Mouse (Mus musculus) heart, adult 2 months (tissue): ENCODE measurements at regions not wholly inside any gene's neighbourhood (a gene's known extent, or its start where the extent isn't known, plus 50 kb on each side); places are given as distances from the start of the nearest gene placed in this dataset.
"Not testable (repeated sequence)": the region's sequence is repeated elsewhere in the genome, so short reads cannot be mapped to it uniquely, and the experiment has no call there.

Experiments used
- DNase-seq, 2 experiments: peaks; one replicate each; pipeline ENCODE4 v3.0.0; 2021
- H3K27ac ChIP-seq: fragments of 200-600 bp; 2 replicates; pipeline ENCODE4 v1.8.1; 2022
- H3K27me3 ChIP-seq: fragments of 200-500 bp; 2 replicates; pipeline ENCODE4 v1.6.1; 2012; ENCODE audit warnings: mild to moderate bottlenecking, low read length, inconsistent platforms, mixed read lengths; ENCODE audit not compliant: control insufficient read depth, insufficient read depth
- H3K36me3 ChIP-seq: fragments of 200-500 bp; 2 replicates; pipeline ENCODE4 v1.6.1; 2012; ENCODE audit warnings: low read length, inconsistent platforms; ENCODE audit not compliant: control insufficient read depth, insufficient read depth
- H3K4me1 ChIP-seq: fragments of 200-500 bp; 2 replicates; pipeline ENCODE4 v1.6.1; 2011; ENCODE audit warnings: low read length; ENCODE audit not compliant: control insufficient read depth, insufficient read depth
- H3K4me3 ChIP-seq: fragments of 200-600 bp; 2 replicates; pipeline ENCODE4 v1.8.1; 2022
- H3K79me2 ChIP-seq: fragments of 200-500 bp; replicated peaks from 2 replicates; pipeline ENCODE4 v1.6.1; 2012; ENCODE audit warnings: mild to moderate bottlenecking, inconsistent platforms, low read length, moderate library complexity, mixed read lengths; ENCODE audit not compliant: control insufficient read depth, insufficient read depth
- H3K9ac ChIP-seq: fragments of 200-500 bp; 2 replicates; pipeline ENCODE4 v1.6.1; 2012; ENCODE audit warnings: low read depth, mild to moderate bottlenecking, control low read depth, inconsistent platforms, low read length, mixed read lengths
- CTCF ChIP-seq: fragments of 200-600 bp; IDR thresholded peaks from 2 replicates; pipeline ENCODE4 v1.8.1; 2022; ENCODE audit warnings: antibody characterized with exemption, mild to moderate bottlenecking, moderate library complexity
- EP300 ChIP-seq: fragments of 200-500 bp; IDR thresholded peaks from 2 replicates; pipeline ENCODE4 v1.6.1; 2011; ENCODE audit warnings: low read depth, low read length, control low read depth; ENCODE audit not compliant: insufficient read depth
- POLR2A ChIP-seq: fragments of 200-500 bp; IDR thresholded peaks from 2 replicates; pipeline ENCODE4 v1.6.1; 2011; ENCODE audit warnings: mild to moderate bottlenecking, low read depth, low read length, control low read depth; ENCODE audit not compliant: insufficient read depth
- WGBS: fragments of 180-500 bp; shearing (Covaris S2); methylation state at CpG from one replicate; pipeline ENCODE4 v1.1.7; 2018; 5-methylcytosine and 5-hydroxymethylcytosine counted together
- intact Hi-C: fragments of 180-260 bp; cut with DNase I; formaldehyde crosslinking; loops from one replicate; pipeline ENCODE4 v1.15.1; 2025

DNA sequence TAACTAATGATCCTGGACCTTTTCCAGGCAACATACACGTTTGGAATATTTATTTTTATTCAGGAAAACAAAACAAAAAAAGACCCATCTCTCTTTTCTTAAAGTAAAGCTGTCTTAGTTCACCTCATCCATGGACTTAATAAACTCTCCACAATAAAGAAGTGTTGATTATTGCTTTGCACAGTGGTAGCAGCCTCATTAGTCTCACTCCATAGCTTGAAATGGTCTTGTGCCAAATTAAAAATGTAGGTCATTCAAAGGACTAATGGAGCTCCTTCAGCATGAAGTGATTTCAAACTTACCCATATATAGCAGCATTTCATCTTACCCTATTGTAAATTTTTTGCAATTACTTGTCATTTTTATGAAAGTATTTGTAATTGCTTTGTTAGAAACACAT lies 1109.8 kb downstream of the Ankrd7 start:
- Histone ChIP-seq H3K4me1 (no peaks in the 10 kb centered on the region), H3K4me3 (no peak overlapping the region), H3K27me3 (no peaks in the 10 kb centered on the region), H3K36me3 (no peaks in the 10 kb centered on the region), H3K27ac (no peak overlapping the region), H3K9ac (no peak overlapping the region), H3K79me2 (no peaks in the 10 kb centered on the region)
- no peak for DNase-seq
- WGBS: 4% methylated on average over 1 of the region's 1 CpGs
- no peak for TF ChIP-seq CTCF
- TF ChIP-seq POLR2A: no peak
- no peak for TF ChIP-seq EP300
- intact Hi-C loops: no loop called here

DNA sequence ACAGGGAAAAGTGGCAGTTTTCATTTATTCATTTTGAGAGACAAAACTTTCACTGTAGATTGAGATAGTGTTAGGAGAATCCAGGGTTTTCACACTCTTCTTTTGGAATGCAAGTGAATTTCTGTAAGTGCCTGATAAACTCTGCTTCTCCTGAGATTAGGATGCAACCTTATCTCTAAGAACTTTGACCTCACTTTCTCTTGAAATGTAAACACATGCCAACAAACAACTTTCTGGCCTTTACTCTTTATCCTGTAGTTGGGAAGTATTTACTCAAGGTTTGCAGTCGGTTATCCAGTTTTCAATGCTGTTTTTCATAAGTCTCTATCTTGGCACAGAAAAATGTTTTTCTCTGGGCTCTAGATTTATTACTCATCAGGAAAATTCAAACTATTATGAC lies 1125.7 kb downstream of the Ankrd7 start:
- TF ChIP-seq POLR2A (no peak), EP300 (no peak), CTCF (no peak)
- Histone ChIP-seq H3K27ac (no peak overlapping the region), H3K4me3 (no peak overlapping the region), H3K36me3 (no peaks in the 10 kb centered on the region), H3K79me2 (no peaks in the 10 kb centered on the region), H3K4me1 (no peaks in the 10 kb centered on the region), H3K27me3 (no peaks in the 10 kb centered on the region), H3K9ac (no peak overlapping the region)
- 32% methylated on average over 1 of the region's 1 CpGs for WGBS
- intact Hi-C loops: no loop called here
- DNase-seq: no peak

DNA sequence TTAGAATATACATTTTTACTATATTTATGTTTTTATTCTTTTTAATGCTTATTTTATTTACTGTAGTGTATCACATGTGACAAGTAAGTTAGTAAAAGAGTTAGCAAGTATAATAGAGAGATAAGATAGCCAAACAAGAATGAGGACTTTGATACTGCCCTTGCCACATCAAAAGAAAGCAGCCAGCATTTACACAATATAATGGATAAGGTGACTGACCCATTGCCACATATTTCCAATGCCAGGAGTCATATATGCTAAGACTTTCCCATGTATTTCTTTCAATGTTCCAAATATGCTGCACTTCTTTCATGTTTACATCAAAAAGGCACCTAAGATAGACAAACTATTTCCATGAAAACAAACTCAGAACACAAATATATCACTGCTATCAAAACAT lies 1162.3 kb downstream of the Ankrd7 start:
- Histone ChIP-seq H3K4me1 (no peaks in the 10 kb centered on the region), H3K9ac (no peak overlapping the region), H3K27me3 (no peaks in the 10 kb centered on the region), H3K27ac (no peak overlapping the region), H3K79me2 (no peaks in the 10 kb centered on the region), H3K36me3 (no peaks in the 10 kb centered on the region), H3K4me3 (no peak overlapping the region)
- DNase-seq: no peak
- intact Hi-C loops: no loop called here
- no peak for TF ChIP-seq CTCF
- TF ChIP-seq POLR2A: no peak
- TF ChIP-seq EP300: no peak

DNA sequence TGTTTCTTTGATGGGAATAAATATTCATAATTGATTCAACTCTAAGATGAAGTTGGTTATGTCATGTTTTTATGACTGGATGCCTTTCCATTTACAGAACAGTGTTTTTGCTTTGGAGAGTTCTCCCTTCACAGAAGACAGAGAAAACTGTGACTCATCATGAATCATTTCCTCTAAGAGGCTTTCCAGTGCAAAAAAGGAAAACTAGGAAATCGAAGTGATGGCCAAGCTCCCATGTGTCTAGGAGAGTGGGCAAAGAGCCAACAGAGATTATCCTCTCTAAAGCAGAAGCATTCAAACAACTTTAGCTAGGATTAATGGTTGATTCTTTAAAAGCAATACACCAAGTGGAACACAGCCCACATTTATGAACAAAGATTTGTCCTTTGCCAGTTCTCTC lies 1171.7 kb downstream of the Ankrd7 start:
- Histone ChIP-seq H3K36me3 (no peaks in the 10 kb centered on the region), H3K4me1 (no peaks in the 10 kb centered on the region), H3K27ac (no peak overlapping the region), H3K4me3 (no peak overlapping the region), H3K79me2 (no peaks in the 10 kb centered on the region), H3K27me3 (no peaks in the 10 kb centered on the region), H3K9ac (no peak overlapping the region)
- peak in 1 of 2 experiments; percentile 2 for DNase-seq
- TF ChIP-seq EP300 (no peak), CTCF (no peak), POLR2A (no peak)
- WGBS: 7% methylated on average over 1 of the region's 1 CpGs
- intact Hi-C loops: no loop called here

DNA sequence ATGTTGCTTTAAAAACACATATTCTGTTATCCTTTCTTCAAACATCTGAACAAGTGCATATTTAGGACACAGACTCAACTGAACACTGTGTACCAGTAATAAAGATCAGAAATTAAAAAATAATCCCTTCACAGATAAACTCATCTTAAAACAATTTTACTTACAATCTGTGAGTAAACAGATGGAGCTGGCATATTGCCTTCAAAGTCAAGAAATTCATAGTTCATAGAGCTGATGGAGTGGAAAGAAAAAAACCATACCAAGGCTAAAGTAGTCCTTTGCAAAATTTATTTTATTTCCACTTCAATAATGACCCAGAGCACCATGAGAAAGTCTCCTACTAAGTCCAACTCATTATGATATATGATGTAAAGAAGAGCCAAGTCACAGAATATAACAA lies 1136.6 kb upstream of the Kcnd2 start:
- Histone ChIP-seq H3K79me2 (no peaks in the 10 kb centered on the region), H3K27me3 (no peaks in the 10 kb centered on the region), H3K36me3 (no peaks in the 10 kb centered on the region), H3K4me1 (no peaks in the 10 kb centered on the region), H3K4me3 (no peak overlapping the region), H3K9ac (no peak overlapping the region), H3K27ac (no peak overlapping the region)
- no peak for TF ChIP-seq POLR2A
- TF ChIP-seq CTCF: no peak
- TF ChIP-seq EP300: no peak
- no peak for DNase-seq
- intact Hi-C loops: no loop called here

DNA sequence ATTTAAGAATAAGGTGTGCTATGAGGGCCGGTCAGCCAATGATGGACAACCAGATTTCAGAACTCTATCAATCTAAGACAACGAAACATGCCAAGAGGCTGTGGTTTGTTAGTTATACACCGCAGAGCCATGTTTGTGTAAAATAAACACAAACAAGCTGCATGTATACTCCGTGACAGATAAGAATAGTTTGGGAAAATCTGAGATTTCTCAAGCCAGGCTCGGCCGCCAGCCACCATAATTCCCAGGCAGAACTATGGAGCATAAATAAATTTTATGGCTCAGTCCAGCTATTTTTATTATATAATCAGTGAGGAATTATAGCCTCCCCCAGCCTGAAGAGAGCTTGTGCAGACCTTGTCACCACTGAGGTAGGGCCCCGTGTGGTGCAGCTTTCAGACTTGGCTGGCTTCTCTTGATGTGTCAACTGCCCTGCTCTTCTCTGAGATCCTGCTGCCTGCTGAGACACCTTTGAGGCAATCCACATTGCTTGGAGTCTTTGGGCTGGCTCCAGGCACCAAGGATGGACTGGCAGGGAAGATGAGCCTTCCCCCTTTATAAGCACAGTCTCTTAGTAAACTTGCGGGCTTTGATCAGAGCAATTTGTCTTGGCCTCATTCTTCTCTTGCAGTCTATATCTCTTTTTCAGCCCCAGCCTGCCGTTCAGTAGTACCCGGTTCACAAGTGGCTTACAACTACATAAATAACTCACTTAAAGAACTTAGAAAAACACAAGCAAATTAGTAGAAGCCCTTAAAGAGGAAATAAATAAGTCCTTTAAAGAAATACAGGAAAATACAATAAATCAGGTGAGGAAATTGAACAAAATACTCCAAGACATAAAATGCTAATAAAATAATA lies 1123.0 kb upstream of the Kcnd2 start:
- 79% methylated on average over 10 of the region's 10 CpGs for WGBS
- no peak for TF ChIP-seq POLR2A
- no peak for TF ChIP-seq EP300
- no peak for TF ChIP-seq CTCF
- H3K4me3 ChIP-seq: no peak overlapping the region
- intact Hi-C loops: no loop called here
- no peaks in the 10 kb centered on the region for H3K79me2 ChIP-seq
- no peak overlapping the region for H3K27ac ChIP-seq
- H3K4me1 ChIP-seq: no peaks in the 10 kb centered on the region
- no peaks in the 10 kb centered on the region for H3K36me3 ChIP-seq
- no peak overlapping the region for H3K9ac ChIP-seq
- DNase-seq: no peak
- H3K27me3 ChIP-seq: no peaks in the 10 kb centered on the region

DNA sequence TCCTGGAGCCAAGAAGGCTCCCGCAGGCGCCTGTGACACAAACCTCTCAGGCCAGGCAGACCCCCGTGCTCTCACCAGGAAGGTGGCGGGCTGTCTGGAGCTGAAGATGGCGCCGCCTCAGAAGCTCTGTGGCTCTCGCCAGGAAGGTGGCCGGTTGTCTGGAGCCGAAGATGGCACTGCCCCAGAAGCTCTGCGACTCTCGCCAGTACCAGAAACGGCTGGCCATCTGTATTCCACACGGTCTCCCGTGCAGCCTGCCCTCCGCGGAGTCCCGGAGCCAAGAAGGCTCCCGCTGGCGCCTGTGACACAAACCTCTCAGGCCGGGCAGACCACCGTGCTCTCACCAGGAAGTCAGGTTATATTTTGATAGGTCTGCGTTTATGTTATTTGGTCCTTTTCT lies 1081.3 kb upstream of the Kcnd2 start:
- H3K27me3 ChIP-seq, intact Hi-C loops, H3K27ac ChIP-seq, H3K4me3 ChIP-seq, H3K36me3 ChIP-seq, H3K4me1 ChIP-seq, H3K9ac ChIP-seq, H3K79me2 ChIP-seq, DNase-seq: not testable (repeated sequence)
- 88% methylated on average over 22 of the region's 22 CpGs for WGBS
